Mouse (Mus musculus) T-helper 17 cell (primary cell): ENCODE measurements around the gene Ankrd44.

Experiments
- in situ Hi-C, 2 experiments: fragments of 300-600 bp; cut with MboI, MseI; formaldehyde crosslinking; loops; 1 replicate in 1 of 2; 2 replicates in 1 of 2; pipeline ENCODE4 v1.15.1; 2025; ENCODE audit warnings: high pct_unique_total_duplicates in 2 of 2

The Ankrd44 gene

DNA sequence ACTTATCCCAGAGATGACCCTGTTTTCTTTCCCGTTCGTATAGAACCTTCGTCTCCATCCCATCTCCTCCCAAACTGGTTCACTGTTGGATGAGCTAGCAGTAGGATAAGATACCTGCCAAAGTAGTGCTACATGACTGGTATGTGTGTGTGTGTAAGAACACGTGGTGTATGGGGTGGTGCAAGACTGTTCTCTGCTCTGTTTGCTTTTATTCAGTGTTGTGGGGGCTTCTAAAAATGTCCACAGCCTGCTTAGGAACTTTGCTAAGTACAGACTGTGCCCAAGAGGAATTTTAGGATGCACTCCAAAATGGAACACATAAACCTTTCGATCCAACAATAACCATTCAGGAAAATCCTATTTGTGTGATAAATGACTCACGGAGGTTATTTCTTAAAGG, 209.3 kb downstream of the Ankrd44 start:
- in situ Hi-C loops, result loop anchor here in 1 of 2 experiments (5.0 kb wide), 1 partner anchor 980 kb away; no protein-coding TSS in a partner anchor

DNA sequence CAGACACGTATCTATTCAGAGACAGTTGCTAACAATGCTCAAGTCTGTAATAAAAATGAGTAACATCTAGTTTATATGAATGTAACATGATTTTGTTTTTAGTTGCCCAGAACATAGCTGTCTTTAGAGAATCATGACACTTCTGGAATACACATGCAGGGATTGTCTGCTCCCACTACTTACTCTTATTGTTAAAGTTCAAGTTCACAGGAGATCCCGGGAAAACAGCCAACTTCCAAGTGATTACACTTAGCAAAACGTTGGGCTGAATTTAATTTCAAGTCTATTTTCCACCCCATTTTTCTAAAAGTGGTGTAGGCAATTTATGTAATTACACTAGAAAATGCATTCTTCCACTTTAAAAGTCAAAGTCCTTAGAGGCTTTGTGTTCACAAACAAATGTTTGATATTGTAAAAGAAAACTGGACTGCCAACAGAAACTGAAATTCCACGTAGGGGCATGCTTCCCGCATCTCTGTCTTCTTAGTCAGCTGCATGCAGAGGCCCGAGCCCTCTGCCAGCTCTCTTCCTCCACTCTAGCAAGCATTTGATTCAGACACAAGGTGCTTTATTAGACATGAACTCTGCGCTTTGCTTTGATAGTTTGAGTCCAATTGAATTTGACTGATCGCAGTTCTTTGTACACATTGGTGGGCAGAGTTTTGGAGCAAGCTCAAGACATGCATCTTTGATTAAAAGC, 211.0 kb downstream of the Ankrd44 start:
- in situ Hi-C loops, result loop anchor here in 1 of 2 experiments (5.0 kb wide), 1 partner anchor 978 kb away; no protein-coding TSS in a partner anchor

DNA sequence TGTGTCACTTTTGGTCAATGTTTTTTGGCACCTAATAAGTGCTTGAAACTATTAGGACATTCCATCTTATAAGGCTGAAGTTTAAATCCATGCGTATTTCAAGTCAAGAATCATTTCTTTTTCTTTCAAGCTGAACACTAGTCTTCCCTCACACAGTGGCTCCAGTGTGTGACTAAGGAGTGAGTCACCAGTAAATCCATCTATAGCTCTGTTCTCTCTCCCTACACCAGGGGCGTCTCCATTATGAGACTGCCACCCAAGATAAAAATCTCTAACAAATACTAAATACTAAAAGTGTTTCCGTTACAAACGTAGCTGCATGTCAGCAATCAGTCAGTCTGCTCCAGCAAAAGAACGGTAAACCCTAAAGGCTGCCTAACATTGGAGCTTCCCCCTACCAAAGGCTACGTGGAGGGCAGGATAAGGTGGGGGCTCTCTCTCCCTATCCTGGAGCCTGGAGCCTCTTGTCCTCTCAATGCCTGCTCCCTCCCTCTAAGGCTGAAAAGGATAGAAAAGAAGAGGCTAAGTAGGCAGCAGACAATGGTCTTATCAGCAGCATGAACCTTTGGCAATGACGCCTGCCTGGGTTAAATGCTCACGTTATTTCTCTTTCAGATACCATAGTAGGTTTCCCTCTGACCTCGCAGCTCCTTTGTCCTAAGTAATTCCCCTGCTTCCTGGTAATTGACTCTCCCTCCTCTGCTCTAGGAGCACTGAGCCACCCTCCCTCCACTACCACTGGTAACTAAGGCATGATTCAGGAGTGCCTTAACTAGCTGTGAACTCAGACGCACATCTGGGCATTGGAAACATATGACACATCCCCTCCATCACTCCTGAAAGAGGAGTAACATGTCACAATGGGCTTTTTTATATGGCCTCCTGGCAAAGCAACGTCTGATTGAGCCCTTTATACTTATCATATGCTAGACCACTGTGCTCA, 212.7 kb downstream of the Ankrd44 start:
- in situ Hi-C loops, result no loop called here

DNA sequence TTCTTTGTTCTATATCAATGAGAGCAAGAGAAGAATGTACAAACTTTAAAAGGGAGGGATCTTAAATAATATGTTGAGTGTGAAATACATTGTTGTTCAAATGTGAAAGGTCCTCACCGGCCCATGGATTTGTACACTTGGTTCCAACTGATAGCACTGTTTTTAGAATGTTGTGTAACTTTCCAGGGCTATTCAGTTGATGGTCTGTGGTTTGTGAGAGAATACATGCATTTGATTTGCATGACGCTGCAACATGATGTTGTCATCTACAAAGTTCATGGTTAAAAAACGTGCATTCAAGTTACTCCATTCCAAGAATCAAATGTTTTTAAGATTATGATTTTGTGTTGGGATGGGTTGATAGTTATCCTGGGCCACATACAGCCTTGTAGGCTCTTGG, 214.6 kb downstream of the Ankrd44 start:
- in situ Hi-C loops, result no loop called here

DNA sequence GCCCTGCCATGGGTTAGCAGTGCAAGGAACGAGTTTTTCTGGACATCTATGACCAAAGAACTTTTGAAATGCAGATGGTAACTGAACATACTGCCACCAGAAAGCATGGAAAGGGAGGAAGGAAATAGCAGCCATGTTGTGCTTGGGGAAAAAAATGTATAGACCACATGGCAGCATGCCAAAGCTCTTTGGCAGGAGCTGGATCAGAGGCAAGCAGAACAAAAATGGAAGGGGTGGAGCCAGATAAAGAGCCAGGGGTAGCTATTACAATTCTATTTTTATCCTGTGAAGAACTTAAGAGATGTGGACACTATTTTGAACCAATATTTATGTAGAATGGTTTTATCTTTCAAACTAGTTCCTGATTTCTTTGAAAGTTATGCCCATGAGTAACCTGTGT, 215.6 kb downstream of the Ankrd44 start:
- in situ Hi-C loops, result no loop called here

DNA sequence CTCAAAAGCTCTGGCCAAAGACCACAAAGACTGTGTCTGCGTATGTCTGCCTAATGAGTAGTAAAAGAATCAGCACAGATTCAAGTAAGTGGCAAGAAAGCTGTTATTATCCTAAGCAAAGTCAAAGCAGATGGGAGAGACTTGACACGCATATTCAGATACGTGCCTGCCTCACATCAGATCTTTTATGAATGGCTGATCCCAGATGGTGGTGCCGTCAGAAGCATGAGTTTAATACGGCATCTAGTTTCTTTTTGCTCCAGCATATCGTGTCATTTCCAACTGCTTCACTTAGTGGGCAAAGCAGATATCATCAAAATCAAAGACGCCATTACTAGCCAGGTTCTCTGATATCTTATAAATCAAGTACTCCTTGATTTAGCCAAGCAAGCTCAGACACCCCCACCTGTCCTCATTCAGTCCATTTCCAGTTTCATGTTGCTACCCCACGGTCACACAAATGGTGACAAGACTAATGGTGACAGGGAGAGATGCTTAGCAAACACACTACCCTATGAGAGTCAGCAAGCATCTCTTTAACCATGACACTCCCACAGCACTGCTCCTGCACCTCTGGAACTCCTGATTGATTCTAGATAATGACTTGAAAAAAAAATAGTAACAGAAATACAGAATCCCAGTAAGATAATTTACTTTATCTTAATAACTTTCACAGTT, 218.2 kb downstream of the Ankrd44 start:
- in situ Hi-C loops, result no loop called here

DNA sequence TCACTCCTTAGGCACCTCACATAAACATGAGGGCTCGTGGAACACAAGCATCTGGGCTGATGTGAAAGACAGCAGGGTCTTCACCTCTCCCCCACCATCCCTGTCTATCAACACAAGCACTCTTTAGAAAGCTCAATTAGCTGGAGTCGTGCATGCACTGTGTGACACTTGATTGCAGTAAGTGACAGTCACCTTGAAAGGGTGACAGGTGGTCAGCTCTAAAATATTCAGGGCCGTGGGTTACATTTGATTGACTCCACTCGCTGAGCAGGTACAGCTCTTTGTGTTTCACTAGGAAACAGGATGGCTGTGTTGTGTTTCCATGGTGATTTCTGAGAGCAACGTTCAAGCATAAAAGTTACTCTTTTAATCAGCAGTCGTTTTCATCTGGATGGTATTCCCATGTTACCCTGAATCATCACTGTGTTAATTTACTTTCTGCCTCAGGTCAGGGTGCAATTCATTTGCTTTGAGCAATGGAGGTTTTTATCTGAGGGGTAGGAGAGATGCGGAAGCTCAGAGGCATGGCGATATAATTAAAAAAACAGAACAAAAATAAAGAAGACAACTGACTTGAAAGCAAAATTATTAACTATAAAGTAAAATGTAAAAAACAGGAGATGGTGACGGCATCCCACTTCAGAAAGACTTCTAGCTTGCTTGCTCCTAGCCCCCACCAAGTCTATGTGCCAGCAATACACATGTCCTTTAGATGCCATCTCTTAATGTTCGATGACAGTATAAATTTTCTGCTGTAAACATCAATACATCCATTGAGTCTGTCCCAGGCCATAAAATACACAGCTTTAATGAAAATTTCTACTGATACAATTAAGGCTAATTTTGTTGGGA, 218.9 kb downstream of the Ankrd44 start:
- in situ Hi-C loops, result no loop called here

DNA sequence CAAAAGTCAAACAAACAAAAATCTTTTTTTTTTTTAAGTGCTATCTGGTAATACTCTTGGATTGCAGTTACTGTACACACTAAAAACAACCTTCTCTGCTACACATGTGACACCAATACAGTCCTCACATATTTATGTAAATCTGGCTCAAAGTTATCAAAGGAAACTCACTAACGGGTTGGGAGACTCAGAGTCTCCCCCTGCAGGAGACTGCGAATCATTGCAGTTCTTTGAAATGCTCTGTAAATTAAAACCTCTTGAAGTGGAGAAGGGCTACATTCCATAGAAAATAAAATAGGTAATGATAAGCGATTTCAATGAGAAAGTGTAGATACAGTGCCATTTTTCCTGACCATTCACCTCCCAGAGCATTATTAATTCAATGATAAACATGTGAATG, 219.6 kb downstream of the Ankrd44 start:
- in situ Hi-C loops, result no loop called here

DNA sequence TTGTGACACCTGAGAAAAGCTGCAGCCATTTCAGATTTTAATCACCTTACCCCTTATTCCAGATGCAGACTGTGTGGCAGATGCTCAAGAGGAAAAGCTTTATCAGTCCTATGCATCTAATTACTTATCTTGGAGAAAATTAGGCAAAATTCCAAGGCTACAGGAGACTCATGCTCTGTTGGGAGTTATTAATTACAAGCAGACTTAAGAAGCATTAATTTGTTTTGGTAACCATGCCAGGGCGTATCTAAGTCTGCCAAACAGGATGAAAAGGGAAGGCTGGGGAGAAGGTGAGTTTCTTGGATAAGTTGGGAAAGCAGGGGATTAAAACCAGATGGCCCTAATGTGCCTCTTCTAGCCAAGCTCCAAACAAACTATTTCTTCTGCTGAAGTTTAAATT, 222.7 kb downstream of the Ankrd44 start:
- in situ Hi-C loops, result no loop called here

DNA sequence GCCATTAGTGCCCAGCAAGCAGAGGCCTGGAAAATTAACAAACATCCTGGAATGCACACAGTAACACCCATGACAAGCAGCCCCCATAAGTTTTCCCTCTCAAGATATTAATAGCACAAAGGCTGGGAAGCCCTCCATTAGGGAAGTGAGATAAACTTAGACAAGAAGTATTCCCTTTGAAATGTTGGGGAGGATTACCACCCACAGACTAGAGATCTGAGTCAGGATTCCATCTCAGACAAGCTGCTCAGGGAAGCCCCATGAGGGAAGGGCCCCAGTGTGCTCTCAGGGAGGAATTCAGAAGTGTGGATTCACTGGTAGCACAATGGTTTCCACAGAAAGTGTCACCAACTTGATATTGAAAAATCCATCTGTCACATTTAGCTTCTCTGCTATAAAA, 223.3 kb downstream of the Ankrd44 start:
- in situ Hi-C loops, result no loop called here

DNA sequence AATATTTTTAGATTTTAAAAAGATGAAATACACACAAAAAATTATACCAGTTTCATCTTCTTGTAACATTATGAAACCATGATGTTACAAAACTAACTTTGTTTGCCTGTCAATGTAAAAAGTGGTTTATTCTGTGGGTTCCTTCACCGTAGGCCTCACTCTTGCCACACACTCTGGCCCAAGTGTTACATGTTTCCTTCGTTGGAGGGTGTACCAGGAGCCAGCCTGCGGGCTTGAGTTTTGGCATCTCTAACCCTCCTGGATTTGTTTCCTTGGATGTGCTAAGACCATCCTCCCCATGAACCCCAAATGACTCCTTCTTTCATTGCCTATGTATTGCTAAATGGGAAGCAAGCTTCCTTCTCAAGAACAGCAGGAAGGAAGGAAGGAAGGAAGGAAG, 230.8 kb downstream of the Ankrd44 start:
- in situ Hi-C loops, result no loop called here

DNA sequence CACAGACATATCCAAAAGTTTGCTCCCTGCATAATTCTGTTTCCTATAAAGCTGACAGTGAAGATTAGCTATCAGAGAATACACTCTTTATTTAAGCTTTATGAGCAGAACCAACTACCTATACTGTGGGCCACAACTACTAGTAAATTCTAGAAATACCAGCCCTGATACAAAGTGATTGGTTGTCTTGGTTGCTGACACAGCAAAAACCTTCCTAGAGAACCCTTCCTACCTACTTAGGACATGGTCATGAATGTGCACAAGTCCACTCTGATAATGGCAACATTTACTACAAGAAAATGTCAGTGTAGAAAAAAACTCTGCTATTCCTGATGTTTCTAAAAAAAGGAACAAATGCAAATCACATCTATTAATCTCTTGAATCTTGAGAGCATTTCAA, 234.4 kb downstream of the Ankrd44 start:
- in situ Hi-C loops, result no loop called here

DNA sequence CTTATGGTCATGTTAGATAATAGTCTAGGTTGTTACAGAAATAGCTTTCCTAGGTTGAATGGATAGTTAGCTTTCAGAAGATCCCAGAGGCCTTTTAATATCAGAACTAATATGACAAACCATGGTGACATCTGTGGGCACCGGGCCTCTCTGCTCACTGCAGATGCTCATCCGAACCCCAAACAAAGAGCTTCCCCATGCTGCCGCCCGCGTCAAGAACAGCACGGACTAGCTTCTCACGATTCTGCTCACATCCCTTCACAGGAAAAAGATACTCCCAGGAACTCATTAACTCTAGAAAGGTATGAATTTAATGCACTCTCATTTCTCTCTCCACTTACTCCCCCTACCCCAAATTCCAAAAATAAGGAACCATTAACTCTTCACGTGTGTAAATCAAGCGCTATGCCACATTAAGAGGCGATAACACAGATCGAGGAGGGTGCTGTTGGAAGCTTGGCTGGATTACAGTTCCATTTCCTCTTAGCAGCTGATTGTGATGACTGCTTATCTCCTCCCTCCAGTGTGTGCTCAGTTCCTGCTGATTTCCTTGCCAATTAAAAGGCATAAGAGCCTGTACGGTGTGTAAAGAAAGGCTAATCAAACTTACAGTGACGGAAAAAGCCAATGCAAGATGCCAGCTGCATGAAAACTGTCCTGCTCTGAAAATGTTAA, 235.8 kb downstream of the Ankrd44 start:
- in situ Hi-C loops, result no loop called here

DNA sequence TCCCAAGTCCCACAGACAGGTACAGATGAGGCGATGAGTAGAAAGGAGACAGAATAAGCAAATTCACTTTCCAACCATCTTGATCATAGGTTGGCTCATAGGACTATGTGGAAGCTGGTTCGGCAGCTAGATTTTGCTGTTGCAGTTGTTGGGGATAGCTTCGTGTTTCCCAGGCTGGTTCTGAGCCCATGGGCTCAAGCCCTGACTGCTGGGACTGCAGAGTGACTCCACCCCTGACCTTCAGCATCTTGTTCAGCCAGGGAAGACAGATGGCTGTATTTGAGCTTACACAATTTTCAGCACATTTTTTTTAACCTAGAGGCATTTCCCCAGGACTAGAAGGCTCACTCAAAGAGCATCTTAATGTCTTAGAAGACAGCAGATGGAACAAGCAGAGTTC, 237.7 kb downstream of the Ankrd44 start:
- in situ Hi-C loops, result no loop called here

DNA sequence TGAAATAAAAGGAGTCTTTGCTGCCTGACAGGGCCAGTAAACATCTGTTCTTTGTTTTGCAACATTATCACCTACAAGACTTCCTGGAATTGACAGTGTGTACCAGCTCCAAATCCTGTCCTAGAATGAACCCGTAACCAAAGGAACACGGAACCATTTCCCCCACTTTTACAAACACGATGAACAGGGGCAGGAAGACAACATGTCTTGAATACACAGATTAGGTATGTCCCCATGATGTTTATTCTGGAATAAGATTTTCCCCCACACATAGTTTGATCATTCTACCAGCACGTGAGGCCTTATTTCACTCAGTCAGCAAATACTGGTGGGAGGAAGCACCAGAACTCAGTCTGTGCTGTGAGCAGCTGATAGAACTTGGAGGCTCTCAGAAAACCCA, 241.9 kb downstream of the Ankrd44 start:
- in situ Hi-C loops, result no loop called here

DNA sequence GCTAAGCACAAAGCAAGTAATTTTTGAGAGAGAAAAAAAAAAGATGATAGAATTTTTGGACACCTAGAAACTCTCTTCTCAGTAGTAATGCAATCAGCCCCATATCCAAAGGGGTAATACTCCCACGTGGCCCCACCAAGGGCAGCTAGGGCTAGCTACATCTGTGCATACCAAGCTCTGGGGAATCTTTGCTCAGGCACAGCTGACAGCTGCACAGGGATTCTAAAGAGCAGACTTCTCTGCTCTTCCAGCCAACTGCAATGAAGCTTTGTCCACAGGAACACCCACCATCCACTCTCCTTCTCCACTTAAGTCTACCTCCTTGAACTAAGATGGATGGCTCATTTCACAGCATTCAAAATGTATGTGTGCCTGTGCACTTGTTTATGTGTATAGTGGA, 246.6 kb downstream of the Ankrd44 start:
- in situ Hi-C loops, result no loop called here

DNA sequence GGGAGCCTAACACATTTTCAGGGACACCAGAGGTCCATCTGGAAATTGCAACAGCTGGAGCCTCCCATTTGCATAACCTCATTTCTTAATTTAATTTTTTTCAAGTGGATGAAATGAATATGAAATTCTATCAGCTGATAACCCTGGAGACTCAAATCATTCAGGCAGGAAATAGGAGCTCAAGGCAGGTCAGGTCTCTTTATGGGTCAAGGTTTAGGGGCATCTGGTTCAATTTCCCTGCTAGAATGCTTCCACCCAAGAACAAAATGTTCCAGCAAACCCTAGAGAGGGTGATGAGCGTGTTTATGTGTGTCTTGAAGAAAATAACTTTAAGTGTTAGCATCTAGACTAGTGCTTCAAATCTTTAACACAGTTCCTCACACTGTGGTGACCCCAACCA, 248.2 kb downstream of the Ankrd44 start:
- in situ Hi-C loops, result no loop called here

DNA sequence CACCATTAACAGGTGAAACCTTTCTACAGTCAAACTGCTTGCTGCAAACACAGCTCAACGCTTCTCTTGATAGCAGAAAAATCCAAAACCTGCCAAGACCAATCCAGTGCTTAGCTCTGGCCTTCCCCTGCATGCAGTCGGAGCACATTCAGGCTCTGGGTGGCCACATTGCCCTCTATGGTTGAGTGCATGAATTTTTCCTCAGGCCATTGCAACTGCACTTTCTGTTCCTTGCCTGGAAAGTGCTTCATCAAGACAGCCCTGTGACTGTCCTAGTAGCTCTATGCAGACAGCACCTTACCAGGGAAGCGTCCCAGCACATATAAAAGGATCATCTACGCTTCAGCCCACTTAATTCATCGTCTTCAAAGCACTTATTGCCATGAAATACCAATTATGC, 250.7 kb downstream of the Ankrd44 start:
- in situ Hi-C loops, result no loop called here

DNA sequence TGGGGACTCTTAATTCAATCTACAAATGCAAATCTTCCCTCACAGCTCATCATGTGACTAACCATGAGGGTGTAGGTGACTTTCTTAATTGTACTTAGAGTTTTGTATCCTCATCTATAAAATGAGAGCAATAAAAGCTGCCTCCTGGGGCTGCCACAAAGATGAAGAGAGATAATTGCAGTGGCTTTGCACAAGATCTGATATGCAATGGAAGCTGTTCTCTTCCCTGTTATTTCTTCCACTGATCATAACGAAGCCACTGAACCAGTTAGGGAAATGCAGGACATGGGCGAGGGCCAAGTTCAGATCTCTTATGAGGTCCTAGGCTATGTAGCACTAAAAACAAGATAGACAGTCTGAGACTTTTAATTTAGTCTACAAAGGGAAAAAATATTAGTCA, 258.2 kb downstream of the Ankrd44 start:
- in situ Hi-C loops, result loop anchor here (5.0 kb wide), 2 partner anchors 289 to 294 kb away; no protein-coding TSS in a partner anchor

DNA sequence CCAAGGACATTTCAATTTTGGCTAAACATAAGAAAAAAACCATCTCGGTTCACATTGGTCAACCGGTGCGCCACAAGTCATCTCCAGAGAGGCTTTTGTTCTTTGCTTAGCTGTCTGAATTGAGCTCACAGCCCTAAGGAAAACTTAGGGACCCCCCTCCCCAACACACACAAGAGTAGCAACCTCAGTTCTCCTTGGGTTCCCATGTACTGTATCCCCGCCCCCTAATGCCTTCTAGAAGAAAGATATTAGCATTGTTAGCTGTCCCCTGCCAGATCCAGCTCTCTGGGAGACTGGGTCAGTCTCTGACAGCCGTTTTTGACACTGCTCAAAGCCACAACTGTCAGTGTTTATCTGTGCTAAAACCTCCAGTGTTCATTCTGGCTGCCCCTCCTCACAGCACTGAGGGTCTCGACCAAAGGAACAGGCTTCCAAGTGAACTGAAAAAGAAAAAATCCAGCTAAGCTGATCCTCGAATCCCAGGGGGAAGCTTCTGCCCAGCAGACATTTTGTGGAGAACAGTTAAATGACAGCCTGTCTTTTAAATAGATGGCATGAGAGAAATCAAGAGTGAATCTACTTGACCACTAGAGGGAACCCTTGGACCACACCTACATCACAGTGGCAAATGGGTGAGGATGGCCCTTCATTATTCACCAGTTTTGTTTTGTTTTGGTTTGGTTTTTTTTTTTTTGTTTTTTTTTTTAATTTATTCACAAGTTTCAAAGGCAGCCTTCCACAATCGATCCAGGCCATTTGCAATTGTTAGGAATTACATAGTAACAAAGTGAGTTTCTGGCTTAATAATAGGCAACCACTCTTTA, 260.4 kb downstream of the Ankrd44 start:
- in situ Hi-C loops, result loop anchor here (5.0 kb wide), 2 partner anchors 292 to 297 kb away; no protein-coding TSS in a partner anchor
